Mouse (Mus musculus): ENCODE results near the gene Mapk6. TPM values are rescaled to one million over a fixed set of nuclear protein-coding genes. Genes with fewer than 3 reads are reported as not detected.
"Not testable (repeated sequence)": the region's sequence is repeated elsewhere in the genome, so short reads cannot be mapped to it uniquely, and the experiment has no call there.

Mapk6 gene
- 139 and 157 TPM in 2 replicates for polyA plus RNA-seq (2015; fragmentation: Nextera tagmentation; extraction: Ambion mirVana)

- H3K27ac ChIP-seq, result peak within 1 kb of the TSS; percentile 97
- no peaks in the 10 kb centered on the region for H3K27me3 ChIP-seq
- WGBS, result under 1% methylated on average over 41 of the region's 58 CpGs
- peak within 1 kb of the TSS; percentile 97 for H3K4me3 ChIP-seq
- peaks cover 41% of the 10 kb centered on the region for H3K4me1 ChIP-seq
- peak within 1 kb of the TSS; percentile 96 for H3K9ac ChIP-seq
- H3K9me3 ChIP-seq (replicated peaks), result no peaks in the 10 kb centered on the region
- no peaks in the 10 kb centered on the region for H3K36me3 ChIP-seq (ENCODE audit: poor library complexity, severe bottlenecking)
- H3K4me2 ChIP-seq, result peak within 1 kb of the TSS; percentile 73
- ATAC-seq, result peak; percentile 93
Measured at GRCm38 (mm10) chr9:75409852-75410378, at the start of gene Mapk6. Mapk6 (minus strand) TSS chr9:75410005.

GRCm38 (mm10) chr9:75455684-75456083 lies 45.9 kb upstream of the Mapk6 start:
- no peak overlapping the region for H3K4me2 ChIP-seq
- no peak overlapping the region for H3K9ac ChIP-seq
- no peak overlapping the region for H3K27ac ChIP-seq
- no peak overlapping the region for H3K4me3 ChIP-seq
- no peaks in the 10 kb centered on the region for H3K4me1 ChIP-seq
- H3K36me3 ChIP-seq (ENCODE audit: poor library complexity, severe bottlenecking), result peaks cover 97% of the 10 kb centered on the region
- WGBS, result 78% methylated on average over 10 of the region's 10 CpGs
- ATAC-seq, result no peak
- no peaks in the 10 kb centered on the region for H3K27me3 ChIP-seq
- no peaks in the 10 kb centered on the region for H3K9me3 ChIP-seq (replicated peaks)

GRCm38 (mm10) chr9:75453994-75454393 lies 44.2 kb upstream of the Mapk6 start:
- Histone ChIP-seq H3K4me2 (no peak overlapping the region), H3K27me3 (no peaks in the 10 kb centered on the region), H3K36me3 (ENCODE audit: poor library complexity, severe bottlenecking) (peaks cover 94% of the 10 kb centered on the region), H3K9me3 (replicated peaks) (no peaks in the 10 kb centered on the region), H3K9ac (no peak overlapping the region), H3K27ac (no peak overlapping the region), H3K4me3 (no peak overlapping the region), H3K4me1 (no peaks in the 10 kb centered on the region)
- ATAC-seq, result no peak
- 91% methylated on average over 2 of the region's 2 CpGs for WGBS

GRCm38 (mm10) chr9:75448021-75448420 lies 38.2 kb upstream of the Mapk6 start:
- H3K9ac ChIP-seq, result no peak overlapping the region
- peaks cover 1% of the 10 kb centered on the region for H3K4me1 ChIP-seq
- H3K36me3 ChIP-seq (ENCODE audit: poor library complexity, severe bottlenecking), result peaks cover 75% of the 10 kb centered on the region
- no peak for ATAC-seq
- no peak overlapping the region for H3K27ac ChIP-seq
- no peak overlapping the region for H3K4me2 ChIP-seq
- H3K4me3 ChIP-seq, result no peak overlapping the region
- no peaks in the 10 kb centered on the region for H3K27me3 ChIP-seq
- 97% methylated on average over 3 of the region's 3 CpGs for WGBS
- no peaks in the 10 kb centered on the region for H3K9me3 ChIP-seq (replicated peaks)

- not testable (repeated sequence) for H3K9me3 ChIP-seq (replicated peaks); H3K27ac ChIP-seq; H3K4me2 ChIP-seq; H3K4me3 ChIP-seq; ATAC-seq; H3K9ac ChIP-seq; H3K27me3 ChIP-seq
- 86% methylated on average over 10 of the region's 10 CpGs for WGBS
- Histone ChIP-seq H3K36me3 (ENCODE audit: poor library complexity, severe bottlenecking) (peaks cover 62% of the 10 kb centered on the region), H3K4me1 (peaks cover 14% of the 10 kb centered on the region)
Measured at GRCm38 (mm10) chr9:75446574-75446973, 36.8 kb upstream of the Mapk6 start.

- no peak for ATAC-seq
- H3K9ac ChIP-seq, result no peak overlapping the region
- peaks cover 14% of the 10 kb centered on the region for H3K4me1 ChIP-seq
- H3K27me3 ChIP-seq, result no peaks in the 10 kb centered on the region
- H3K4me3 ChIP-seq, result no peak overlapping the region
- H3K4me2 ChIP-seq, result no peak overlapping the region
- peaks cover 50% of the 10 kb centered on the region for H3K36me3 ChIP-seq (ENCODE audit: poor library complexity, severe bottlenecking)
- no peaks in the 10 kb centered on the region for H3K9me3 ChIP-seq (replicated peaks)
- no peak overlapping the region for H3K27ac ChIP-seq
- 93% methylated on average over 15 of the region's 15 CpGs for WGBS
Measured at GRCm38 (mm10) chr9:75444981-75445380, 35.2 kb upstream of the Mapk6 start.

GRCm38 (mm10) chr9:75441691-75442131 lies 31.9 kb upstream of the Mapk6 start:
- H3K27ac ChIP-seq, result peak overlapping the region; percentile 79
- H3K36me3 ChIP-seq (ENCODE audit: poor library complexity, severe bottlenecking), result peaks cover 18% of the 10 kb centered on the region
- H3K4me3 ChIP-seq, result peak overlapping the region; percentile 85
- peak; percentile 89 for ATAC-seq
- peak overlapping the region; percentile 90 for H3K9ac ChIP-seq
- no peaks in the 10 kb centered on the region for H3K9me3 ChIP-seq (replicated peaks)
- WGBS, result 0% methylated on average over 25 of the region's 31 CpGs
- no peaks in the 10 kb centered on the region for H3K27me3 ChIP-seq
- H3K4me2 ChIP-seq, result peak overlapping the region; percentile 88
- peaks cover 14% of the 10 kb centered on the region for H3K4me1 ChIP-seq

GRCm38 (mm10) chr9:75440796-75441666 lies 31.2 kb upstream of the Mapk6 start, which contains the start of gene Leo1:
Leo1 (plus strand) TSS chr9:75441524.
- under 1% methylated on average over 35 of the region's 45 CpGs for WGBS
- Histone ChIP-seq H3K36me3 (ENCODE audit: poor library complexity, severe bottlenecking) (peaks cover 12% of the 10 kb centered on the region), H3K27me3 (no peaks in the 10 kb centered on the region), H3K9me3 (replicated peaks) (no peaks in the 10 kb centered on the region), H3K9ac (peak within 1 kb of the TSS; percentile 90), H3K27ac (peak within 1 kb of the TSS; percentile 79), H3K4me1 (peaks cover 15% of the 10 kb centered on the region), H3K4me3 (peak within 1 kb of the TSS; percentile 85), H3K4me2 (peak within 1 kb of the TSS; percentile 88)
- ATAC-seq, result peak; percentile 96

- 30% methylated on average over 6 of the region's 6 CpGs for WGBS
- H3K9me3 ChIP-seq (replicated peaks), result no peaks in the 10 kb centered on the region
Measured at GRCm38 (mm10) chr9:75437653-75438385, 28.0 kb upstream of the Mapk6 start.

GRCm38 (mm10) chr9:75435918-75436317 lies 26.1 kb upstream of the Mapk6 start:
- WGBS, result 3% methylated on average over 12 of the region's 12 CpGs
- Histone ChIP-seq H3K27ac (no peak overlapping the region), H3K9ac (no peak overlapping the region), H3K27me3 (no peaks in the 10 kb centered on the region), H3K4me1 (peaks cover 9% of the 10 kb centered on the region), H3K4me2 (0 out of 2 replicates have a peak overlapping the region, but pooled peaks have one; percentile 3), H3K9me3 (replicated peaks) (no peaks in the 10 kb centered on the region), H3K4me3 (no peak overlapping the region), H3K36me3 (ENCODE audit: poor library complexity, severe bottlenecking) (no peaks in the 10 kb centered on the region)
- peak; percentile 55 for ATAC-seq

More at GRCm38 (mm10) chr9:75437653-75438385, 28.0 kb upstream of the Mapk6 start:
- H3K4me2 ChIP-seq, result no peak overlapping the region
- no peak overlapping the region for H3K27ac ChIP-seq
- no peaks in the 10 kb centered on the region for H3K27me3 ChIP-seq
- H3K9ac ChIP-seq, result no peak overlapping the region
- H3K4me3 ChIP-seq, result no peak overlapping the region
- H3K36me3 ChIP-seq (ENCODE audit: poor library complexity, severe bottlenecking), result no peaks in the 10 kb centered on the region
- peaks cover 15% of the 10 kb centered on the region for H3K4me1 ChIP-seq
- no peak for ATAC-seq

GRCm38 (mm10) chr9:75435291-75435690 lies 25.5 kb upstream of the Mapk6 start:
- Histone ChIP-seq H3K4me2 (no peak overlapping the region), H3K9ac (no peak overlapping the region), H3K4me1 (peaks cover 9% of the 10 kb centered on the region), H3K9me3 (replicated peaks) (no peaks in the 10 kb centered on the region), H3K4me3 (no peak overlapping the region), H3K27ac (no peak overlapping the region), H3K36me3 (ENCODE audit: poor library complexity, severe bottlenecking) (no peaks in the 10 kb centered on the region), H3K27me3 (no peaks in the 10 kb centered on the region)
- WGBS, result 79% methylated on average over 4 of the region's 4 CpGs
- no peak for ATAC-seq

- peaks cover 9% of the 10 kb centered on the region for H3K4me1 ChIP-seq
- no peaks in the 10 kb centered on the region for H3K9me3 ChIP-seq (replicated peaks)
- no peak overlapping the region for H3K27ac ChIP-seq
- no peak for ATAC-seq
- H3K4me2 ChIP-seq, result no peak overlapping the region
- H3K4me3 ChIP-seq, result no peak overlapping the region
- H3K36me3 ChIP-seq (ENCODE audit: poor library complexity, severe bottlenecking), result no peaks in the 10 kb centered on the region
- no peaks in the 10 kb centered on the region for H3K27me3 ChIP-seq
- WGBS, result 83% methylated on average over 6 of the region's 6 CpGs
- H3K9ac ChIP-seq, result no peak overlapping the region
Measured at GRCm38 (mm10) chr9:75434872-75435271, 25.1 kb upstream of the Mapk6 start.
